Mouse (Mus musculus) E14TG2a.4 (cell line): Measurements from ENCODE around the gene Yars.

Experiments
- CTCF ChIP-seq: conservative IDR thresholded peaks from 2 replicates; pipeline ENCODE4 v1.5.1; 2014; ENCODE audit warnings: low read length
- NANOG ChIP-seq: IDR thresholded peaks from 2 replicates; pipeline ENCODE4 v1.6.1; 2014; ENCODE audit warnings: borderline replicate concordance, low read length, mixed read lengths
- POU5F1 ChIP-seq: IDR thresholded peaks from 2 replicates; pipeline ENCODE4 v1.6.1; 2014; ENCODE audit warnings: low read length, borderline replicate concordance

DNA sequence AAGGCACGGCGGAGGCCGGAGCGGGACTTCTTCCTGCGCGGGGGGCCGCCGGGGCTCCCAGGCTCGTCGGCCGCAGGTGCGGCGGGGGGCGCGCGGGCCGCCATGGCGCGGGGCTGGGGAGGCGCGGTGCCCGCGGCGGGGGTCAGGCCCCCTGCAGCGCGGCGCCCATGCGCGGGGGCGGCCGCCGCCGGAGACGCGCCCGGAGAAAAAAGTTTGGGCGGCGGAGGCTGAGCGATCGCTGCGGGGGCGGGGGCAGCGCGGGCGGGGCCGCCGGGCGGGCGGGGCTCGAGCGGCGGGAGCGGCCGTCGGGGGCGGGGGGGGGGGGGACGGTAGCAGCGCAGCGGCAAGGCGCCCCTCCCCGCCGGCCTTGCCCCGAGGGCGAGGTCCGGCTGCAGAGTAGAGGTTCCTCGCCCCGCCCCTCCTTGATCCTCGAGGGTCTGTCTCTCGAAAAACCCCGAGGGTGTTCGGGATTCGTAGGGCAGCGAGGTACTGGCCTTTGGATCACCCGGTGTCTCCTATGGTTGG lies 58.7 kb downstream of the Yars start:
- TF ChIP-seq CTCF (no peak), POU5F1 (no peak), NANOG (no peak)
